Mouse (Mus musculus) heart, adult 2 months (tissue): ENCODE results near the gene Sobp. TPM values are rescaled to one million over a fixed set of nuclear protein-coding genes. Genes with fewer than 3 reads are reported as not detected.

ENCODE experiments used
- DNase-seq, 2 experiments: peaks; one replicate each; pipeline ENCODE4 v3.0.0; 2021
- H3K27ac ChIP-seq: fragments of 200-600 bp; 2 replicates; pipeline ENCODE4 v1.8.1; 2022
- H3K27me3 ChIP-seq: fragments of 200-500 bp; 2 replicates; pipeline ENCODE4 v1.6.1; 2012; ENCODE audit warnings: mild to moderate bottlenecking, low read length, inconsistent platforms, mixed read lengths; ENCODE audit not compliant: control insufficient read depth, insufficient read depth
- H3K36me3 ChIP-seq: fragments of 200-500 bp; 2 replicates; pipeline ENCODE4 v1.6.1; 2012; ENCODE audit warnings: low read length, inconsistent platforms; ENCODE audit not compliant: control insufficient read depth, insufficient read depth
- H3K4me1 ChIP-seq: fragments of 200-500 bp; 2 replicates; pipeline ENCODE4 v1.6.1; 2011; ENCODE audit warnings: low read length; ENCODE audit not compliant: control insufficient read depth, insufficient read depth
- H3K4me3 ChIP-seq: fragments of 200-600 bp; 2 replicates; pipeline ENCODE4 v1.8.1; 2022
- H3K79me2 ChIP-seq: fragments of 200-500 bp; replicated peaks from 2 replicates; pipeline ENCODE4 v1.6.1; 2012; ENCODE audit warnings: mild to moderate bottlenecking, inconsistent platforms, low read length, moderate library complexity, mixed read lengths; ENCODE audit not compliant: control insufficient read depth, insufficient read depth
- H3K9ac ChIP-seq: fragments of 200-500 bp; 2 replicates; pipeline ENCODE4 v1.6.1; 2012; ENCODE audit warnings: low read depth, mild to moderate bottlenecking, control low read depth, inconsistent platforms, low read length, mixed read lengths
- CTCF ChIP-seq: fragments of 200-600 bp; IDR thresholded peaks from 2 replicates; pipeline ENCODE4 v1.8.1; 2022; ENCODE audit warnings: antibody characterized with exemption, mild to moderate bottlenecking, moderate library complexity
- EP300 ChIP-seq: fragments of 200-500 bp; IDR thresholded peaks from 2 replicates; pipeline ENCODE4 v1.6.1; 2011; ENCODE audit warnings: low read depth, low read length, control low read depth; ENCODE audit not compliant: insufficient read depth
- POLR2A ChIP-seq: fragments of 200-500 bp; IDR thresholded peaks from 2 replicates; pipeline ENCODE4 v1.6.1; 2011; ENCODE audit warnings: mild to moderate bottlenecking, low read depth, low read length, control low read depth; ENCODE audit not compliant: insufficient read depth
- WGBS: fragments of 180-500 bp; shearing (Covaris S2); methylation state at CpG from one replicate; pipeline ENCODE4 v1.1.7; 2018; 5-methylcytosine and 5-hydroxymethylcytosine counted together
- intact Hi-C: fragments of 180-260 bp; cut with DNase I; formaldehyde crosslinking; loops from one replicate; pipeline ENCODE4 v1.15.1; 2025
- polyA plus RNA-seq: library from polyadenylated mRNA; depleted of rRNA; stranded (reverse); fragments of >200 nt; gene quantifications from 2 replicates; pipeline ENCODE4 v1.2.3, GENCODE M21; 2012
- total RNA-seq, 2 experiments: library from RNA; stranded (reverse); gene quantifications; 2 replicates each; pipeline ENCODE4 v1.2.3; 2021

Gene Sobp
- total and polyA plus RNA-seq, 3 experiments, result 5.1 to 16.7 (median 16.5) TPM

GRCm38 (mm10) chr10:43112296-43112695 lies 62.0 kb downstream of the Sobp start:
- no peaks in the 10 kb centered on the region for H3K4me1 ChIP-seq
- WGBS, result 87% methylated on average over 7 of the region's 7 CpGs
- no peaks in the 10 kb centered on the region for H3K27me3 ChIP-seq
- no peaks in the 10 kb centered on the region for H3K36me3 ChIP-seq
- no peak overlapping the region for H3K9ac ChIP-seq
- H3K4me3 ChIP-seq, result no peak overlapping the region
- no peak for DNase-seq
- intact Hi-C loops, result no loop called here
- TF ChIP-seq EP300, result no peak
- no peak for TF ChIP-seq CTCF
- TF ChIP-seq POLR2A, result no peak
- H3K79me2 ChIP-seq, result no peaks in the 10 kb centered on the region
- no peak overlapping the region for H3K27ac ChIP-seq

GRCm38 (mm10) chr10:43106616-43107015 lies 67.7 kb downstream of the Sobp start:
- H3K27me3 ChIP-seq, result no peaks in the 10 kb centered on the region
- peaks cover 2% of the 10 kb centered on the region; the same call in 1 of the 2 replicates for H3K79me2 ChIP-seq
- WGBS, result 87% methylated on average over 8 of the region's 8 CpGs
- H3K36me3 ChIP-seq, result no peaks in the 10 kb centered on the region
- H3K4me1 ChIP-seq, result no peaks in the 10 kb centered on the region
- H3K4me3 ChIP-seq, result no peak overlapping the region
- no peak for TF ChIP-seq POLR2A
- no peak for TF ChIP-seq EP300
- no peak for TF ChIP-seq CTCF
- H3K9ac ChIP-seq, result no peak overlapping the region
- intact Hi-C loops, result no loop called here
- no peak for DNase-seq
- H3K27ac ChIP-seq, result no peak overlapping the region

- WGBS, result 78% methylated on average over 7 of the region's 7 CpGs
- TF ChIP-seq EP300, result no peak
- DNase-seq, result no peak
- Histone ChIP-seq H3K27ac (no peak overlapping the region), H3K4me1 (no peaks in the 10 kb centered on the region), H3K4me3 (no peak overlapping the region), H3K79me2 (peaks cover 2% of the 10 kb centered on the region; the same call in 1 of the 2 replicates), H3K36me3 (no peaks in the 10 kb centered on the region), H3K27me3 (no peaks in the 10 kb centered on the region), H3K9ac (no peak overlapping the region)
- intact Hi-C loops, result no loop called here
Measured at GRCm38 (mm10) chr10:43106196-43106595, 68.1 kb downstream of the Sobp start.

- TF ChIP-seq POLR2A (no peak), CTCF (no peak), EP300 (no peak)
- Histone ChIP-seq H3K27ac (no peak overlapping the region), H3K4me1 (no peaks in the 10 kb centered on the region), H3K36me3 (no peaks in the 10 kb centered on the region; the same call in 1 of the 2 replicates), H3K9ac (no peak overlapping the region), H3K27me3 (no peaks in the 10 kb centered on the region), H3K79me2 (peaks cover 2% of the 10 kb centered on the region; the same call in 1 of the 2 replicates), H3K4me3 (no peak overlapping the region)
- no peak for DNase-seq
- intact Hi-C loops, result no loop called here
- 76% methylated on average over 5 of the region's 5 CpGs for WGBS
Measured at GRCm38 (mm10) chr10:43100513-43100912, 73.8 kb downstream of the Sobp start.

GRCm38 (mm10) chr10:43099229-43099628 lies 75.1 kb downstream of the Sobp start:
- TF ChIP-seq EP300, result no peak
- no peak for TF ChIP-seq CTCF
- no peak for TF ChIP-seq POLR2A
- peaks cover under 1% of the 10 kb centered on the region; the same call in 1 of the 2 replicates for H3K79me2 ChIP-seq
- no peak overlapping the region for H3K9ac ChIP-seq
- no peaks in the 10 kb centered on the region for H3K27me3 ChIP-seq
- H3K36me3 ChIP-seq, result no peaks in the 10 kb centered on the region; the same call in 1 of the 2 replicates
- intact Hi-C loops, result no loop called here
- no peaks in the 10 kb centered on the region for H3K4me1 ChIP-seq
- WGBS, result 65% methylated on average over 6 of the region's 6 CpGs
- no peak overlapping the region for H3K27ac ChIP-seq
- peak in 1 of 2 experiments; percentile 11 for DNase-seq
- no peak overlapping the region for H3K4me3 ChIP-seq

- Histone ChIP-seq H3K9ac (no peak overlapping the region), H3K4me3 (no peak overlapping the region), H3K27me3 (no peaks in the 10 kb centered on the region), H3K4me1 (no peaks in the 10 kb centered on the region), H3K79me2 (no peaks in the 10 kb centered on the region), H3K36me3 (no peaks in the 10 kb centered on the region; the same call in 1 of the 2 replicates), H3K27ac (no peak overlapping the region)
- DNase-seq, result no peak
- TF ChIP-seq POLR2A (no peak), CTCF (no peak), EP300 (no peak)
- 73% methylated on average over 8 of the region's 8 CpGs for WGBS
- intact Hi-C loops, result no loop called here
Measured at GRCm38 (mm10) chr10:43097755-43098154, 76.6 kb downstream of the Sobp start.

GRCm38 (mm10) chr10:43096614-43097013 lies 77.7 kb downstream of the Sobp start:
- DNase-seq, result no peak
- Histone ChIP-seq H3K4me3 (no peak overlapping the region), H3K27me3 (no peaks in the 10 kb centered on the region), H3K36me3 (no peaks in the 10 kb centered on the region; the same call in 1 of the 2 replicates), H3K79me2 (no peaks in the 10 kb centered on the region), H3K4me1 (no peaks in the 10 kb centered on the region), H3K9ac (no peak overlapping the region), H3K27ac (no peak overlapping the region)
- intact Hi-C loops, result no loop called here
- TF ChIP-seq EP300, result no peak
- 64% methylated on average over 4 of the region's 4 CpGs for WGBS
